Mouse (Mus musculus) T-cell, adult 2 months (primary cell): ENCODE results near the gene M6pr.

Source experiments
- DNase-seq: peaks from one replicate; pipeline ENCODE4 v3.0.0; 2022; ENCODE audit warnings: low spot score

M6pr gene

GRCm38 (mm10) chr6:122298223-122298609 lies 10.3 kb upstream of the M6pr start:
- DNase-seq = no peak

- no peak for DNase-seq
Observed at GRCm38 (mm10) chr6:122299621-122300133, 8.8 kb upstream of the M6pr start.

- DNase-seq = no peak
Observed at GRCm38 (mm10) chr6:122302121-122302520, 6.4 kb upstream of the M6pr start.

GRCm38 (mm10) chr6:122302661-122303060 lies 5.9 kb upstream of the M6pr start:
- no peak for DNase-seq

- no peak for DNase-seq
Observed at GRCm38 (mm10) chr6:122303526-122303925, 5.0 kb upstream of the M6pr start.

- DNase-seq = peak; percentile 73
Observed at GRCm38 (mm10) chr6:122304355-122304754, 4.2 kb upstream of the M6pr start.

GRCm38 (mm10) chr6:122304790-122305555 lies 3.5 kb upstream of the M6pr start:
- no peak for DNase-seq

- DNase-seq = no peak
Observed at GRCm38 (mm10) chr6:122306707-122307106, 1.8 kb upstream of the M6pr start.

GRCm38 (mm10) chr6:122308136-122308504 lies 400 bp upstream of the M6pr start:
- no peak for DNase-seq

GRCm38 (mm10) chr6:122309446-122309960 lies 983 bp downstream of the M6pr start:
- no peak for DNase-seq

- DNase-seq = no peak
Observed at GRCm38 (mm10) chr6:122310187-122310820, 1.8 kb downstream of the M6pr start.

GRCm38 (mm10) chr6:122318726-122319125 lies 10.2 kb downstream of the M6pr start:
- no peak for DNase-seq

- DNase-seq = no peak
Observed at GRCm38 (mm10) chr6:122325361-122325975, 16.9 kb downstream of the M6pr start.

GRCm38 (mm10) chr6:122333081-122333612 lies 24.6 kb downstream of the M6pr start:
- no peak for DNase-seq

GRCm38 (mm10) chr6:122334786-122335340 lies 26.3 kb downstream of the M6pr start:
- no peak for DNase-seq

GRCm38 (mm10) chr6:122337546-122337945 lies 29.0 kb downstream of the M6pr start:
- DNase-seq = no peak

GRCm38 (mm10) chr6:122339047-122339647 lies 30.6 kb downstream of the M6pr start:
- DNase-seq = peak; percentile 76

- peak; percentile 83 for DNase-seq
Observed at GRCm38 (mm10) chr6:122339648-122340341, 31.3 kb downstream of the M6pr start.

GRCm38 (mm10) chr6:122340349-122341000 lies 32.0 kb downstream of the M6pr start, which contains the start of gene Phc1:
Gene Phc1, minus strand, starts transcription at chr6:122340561.
- peak; percentile 65 for DNase-seq

- no peak for DNase-seq
Observed at GRCm38 (mm10) chr6:122341038-122341810, 32.7 kb downstream of the M6pr start.
